Mouse (Mus musculus) frontal cortex, adult (tissue): ENCODE measurements at regions not wholly inside any gene's neighbourhood (a gene's known extent, or its start where the extent isn't known, plus 50 kb on each side); places are given as distances from the start of the nearest gene placed in this dataset.

Experiments used
- ATAC-seq: cut with Nextera tagmentation; 2 replicates; pipeline ENCODE4 v1.9.2; 2017; ENCODE audit warnings: mild to moderate bottlenecking, moderate library complexity, mixed read lengths; ENCODE audit not compliant: low TSS enrichment

GRCm38 (mm10) chr5:126328276-126328675, 796.7 kb downstream of the Tmem132b start:
- ATAC-seq, result no peak

GRCm38 (mm10) chr5:126335091-126335490, 803.5 kb downstream of the Tmem132b start:
- no peak for ATAC-seq

- ATAC-seq, result no peak
Measured at GRCm38 (mm10) chr5:126335553-126336520, 804.3 kb downstream of the Tmem132b start.

GRCm38 (mm10) chr5:126337884-126338283, 806.3 kb downstream of the Tmem132b start:
- ATAC-seq, result no peak

- ATAC-seq, result no peak
Measured at GRCm38 (mm10) chr5:126343570-126343969, 812.0 kb downstream of the Tmem132b start.

GRCm38 (mm10) chr5:126350936-126351335, 819.4 kb downstream of the Tmem132b start:
- ATAC-seq, result no peak

- ATAC-seq, result no peak
Measured at GRCm38 (mm10) chr5:126369436-126369835, 837.9 kb downstream of the Tmem132b start.

GRCm38 (mm10) chr5:126392306-126392705, 849.3 kb upstream of the Tmem132c start:
- no peak for ATAC-seq

- no peak for ATAC-seq
Measured at GRCm38 (mm10) chr5:126395331-126395730, 846.3 kb upstream of the Tmem132c start.

GRCm38 (mm10) chr5:126431748-126432147, 809.9 kb upstream of the Tmem132c start:
- ATAC-seq, result no peak

GRCm38 (mm10) chr5:126438696-126439095, 802.9 kb upstream of the Tmem132c start:
- 0 out of 2 replicates have a peak, but pooled peaks have one; percentile 13 for ATAC-seq

GRCm38 (mm10) chr5:126440516-126440915, 801.1 kb upstream of the Tmem132c start:
- no peak for ATAC-seq

- no peak for ATAC-seq
Measured at GRCm38 (mm10) chr5:126475761-126476160, 765.8 kb upstream of the Tmem132c start.

GRCm38 (mm10) chr5:126522076-126522475, 719.5 kb upstream of the Tmem132c start:
- no peak for ATAC-seq

- ATAC-seq, result peak; percentile 87
Measured at GRCm38 (mm10) chr5:126525863-126526262, 715.7 kb upstream of the Tmem132c start.

- ATAC-seq, result no peak
Measured at GRCm38 (mm10) chr5:126530806-126531527, 710.6 kb upstream of the Tmem132c start.

GRCm38 (mm10) chr5:126531528-126531894, 710.1 kb upstream of the Tmem132c start:
- ATAC-seq, result no peak

- no peak for ATAC-seq
Measured at GRCm38 (mm10) chr5:126531975-126532374, 709.6 kb upstream of the Tmem132c start.

- ATAC-seq, result no peak
Measured at GRCm38 (mm10) chr5:126538072-126538471, 703.5 kb upstream of the Tmem132c start.

- peak; percentile 38; the same call in 1 of the 2 replicates for ATAC-seq
Measured at GRCm38 (mm10) chr5:126544261-126544976, 697.2 kb upstream of the Tmem132c start.

- ATAC-seq, result no peak
Measured at GRCm38 (mm10) chr5:126547841-126548240, 693.8 kb upstream of the Tmem132c start.

- ATAC-seq, result peak; percentile 31; the same call in 1 of the 2 replicates
Measured at GRCm38 (mm10) chr5:126551676-126552075, 689.9 kb upstream of the Tmem132c start.
